Mouse (Mus musculus): ENCODE measurements around the gene Usp36. TPM values are rescaled to one million over a fixed set of nuclear protein-coding genes. Genes with fewer than 3 reads are reported as not detected.

Usp36 gene
- polyA plus RNA-seq, 1 experiment from 2014 or later = 20.8 TPM

DNA sequence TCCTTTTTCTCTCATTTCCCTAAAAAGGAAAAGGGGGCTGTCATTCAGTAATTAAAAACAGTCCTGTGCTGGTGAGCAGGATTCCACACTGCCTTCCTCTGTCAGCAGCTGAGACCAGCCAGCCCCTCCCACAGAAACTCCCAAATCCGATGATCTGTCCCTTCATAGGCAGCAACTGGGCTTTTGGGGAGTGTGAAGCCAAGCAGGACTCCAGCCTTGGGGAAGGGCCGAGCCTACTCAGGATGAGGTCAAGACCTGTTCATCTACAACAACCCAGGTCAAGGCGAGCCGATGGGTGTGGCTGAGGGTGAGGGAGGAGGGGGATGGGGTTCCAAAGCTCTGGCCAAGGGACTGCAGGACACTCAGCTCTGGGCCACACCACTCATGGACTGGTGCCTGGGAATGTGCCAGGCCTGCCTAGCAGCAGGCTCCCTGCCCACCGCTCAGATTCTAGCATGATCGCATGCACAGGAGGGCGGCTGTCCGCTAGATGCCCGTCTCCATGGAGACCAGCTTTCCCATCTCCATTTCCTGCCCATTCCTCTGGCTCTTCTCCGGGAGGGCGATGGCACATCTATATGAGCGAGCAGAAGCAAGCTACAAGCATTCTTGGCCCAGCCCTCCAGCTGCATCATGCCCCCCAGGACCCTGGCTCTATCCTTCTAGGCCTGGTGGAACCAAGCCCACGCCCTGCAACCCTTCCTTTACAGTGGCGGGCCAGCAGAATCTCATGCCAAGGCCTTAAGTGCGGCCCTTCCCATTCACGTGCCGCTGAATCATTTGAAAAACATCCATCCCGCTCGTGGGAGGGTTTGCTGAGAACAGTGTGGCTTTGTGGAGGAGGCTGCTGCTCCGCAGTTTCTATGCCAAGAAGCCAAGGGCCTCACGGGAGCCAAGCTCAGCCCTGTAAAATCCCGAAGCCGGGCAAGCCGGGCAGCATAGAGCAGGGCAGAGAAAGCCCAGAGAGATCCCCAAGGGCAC lies 37.2 kb upstream of the Usp36 start:
- WGBS = 79% methylated on average over 24 of the region's 24 CpGs
- H3K36me3 ChIP-seq (ENCODE audit: control insufficient read depth, insufficient read depth, low read length) = no peaks in the 10 kb centered on the region; the same call in 1 of the 2 replicates
- no peak for ATAC-seq (replicated peaks; ENCODE audit: low FRiP score)
- DNase-seq (ENCODE audit: low spot score) = no peak
- peaks cover 3% of the 10 kb centered on the region for H3K4me1 ChIP-seq (replicated peaks; ENCODE audit: control insufficient read depth, insufficient read depth, low read length)
- no peak overlapping the region for H3K27ac ChIP-seq (ENCODE audit: low read depth, low read length)
- H3K4me3 ChIP-seq (ENCODE audit: low read depth, low read length) = no peak overlapping the region
- H3K27me3 ChIP-seq (replicated peaks; ENCODE audit: control insufficient read depth, insufficient read depth, low read length) = no peaks in the 10 kb centered on the region
- no peaks in the 10 kb centered on the region for H3K9me3 ChIP-seq (ENCODE audit: control insufficient read depth, low read length)
- H3K9ac ChIP-seq (ENCODE audit: low read depth, low read length) = no peak overlapping the region
- no peak overlapping the region for H3K4me2 ChIP-seq

DNA sequence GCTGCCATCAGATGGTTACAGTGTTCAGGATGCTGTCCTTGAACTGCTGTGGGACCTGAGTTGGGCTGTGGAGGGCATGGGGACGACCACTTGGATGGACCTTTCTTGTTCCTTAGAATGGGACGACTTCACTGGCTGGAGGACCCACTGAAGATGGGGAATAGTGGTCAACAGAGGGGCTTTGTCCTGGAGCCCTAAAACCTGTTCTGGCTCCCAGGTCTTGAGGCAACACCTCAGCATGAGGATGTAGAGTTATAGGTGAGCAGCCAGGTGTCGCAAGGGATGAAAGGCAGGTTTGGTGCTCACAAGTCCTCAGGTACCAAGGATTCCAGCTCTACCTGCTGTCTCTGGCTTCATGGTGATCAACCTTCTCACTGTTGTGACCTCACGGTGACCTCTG lies 36.4 kb upstream of the Usp36 start:
- no peak overlapping the region for H3K4me3 ChIP-seq (ENCODE audit: low read depth, low read length)
- H3K4me1 ChIP-seq (replicated peaks; ENCODE audit: control insufficient read depth, insufficient read depth, low read length) = peaks cover 3% of the 10 kb centered on the region
- no peaks in the 10 kb centered on the region for H3K9me3 ChIP-seq (ENCODE audit: control insufficient read depth, low read length)
- H3K36me3 ChIP-seq (ENCODE audit: control insufficient read depth, insufficient read depth, low read length) = no peaks in the 10 kb centered on the region; the same call in 1 of the 2 replicates
- H3K27ac ChIP-seq (ENCODE audit: low read depth, low read length) = no peak overlapping the region
- no peak overlapping the region for H3K4me2 ChIP-seq
- 82% methylated on average over 4 of the region's 4 CpGs for WGBS
- DNase-seq (ENCODE audit: low spot score) (no peak), ATAC-seq (replicated peaks; ENCODE audit: low FRiP score) (no peak)
- no peak overlapping the region for H3K9ac ChIP-seq (ENCODE audit: low read depth, low read length)
- no peaks in the 10 kb centered on the region for H3K27me3 ChIP-seq (replicated peaks; ENCODE audit: control insufficient read depth, insufficient read depth, low read length)

DNA sequence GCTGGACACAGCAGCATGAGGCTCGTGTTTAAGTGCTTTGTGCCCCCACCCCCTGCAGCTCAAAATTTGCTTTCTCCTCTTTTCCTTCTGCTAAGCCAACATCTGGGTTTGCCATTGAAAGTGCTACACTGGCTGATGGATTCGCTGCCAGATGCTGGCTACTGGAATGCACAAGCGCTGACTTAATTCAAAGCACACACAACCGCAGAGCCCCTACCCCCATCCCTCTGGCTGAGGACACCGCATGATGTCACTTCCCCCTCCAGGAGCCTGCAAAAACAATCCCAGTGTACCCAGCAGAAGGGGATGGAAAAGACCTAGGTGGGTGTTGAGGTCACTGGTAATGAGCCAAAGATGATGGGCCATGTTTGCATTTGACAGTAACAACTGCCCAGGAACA lies 34.5 kb upstream of the Usp36 start:
- 41% methylated on average over 5 of the region's 5 CpGs for WGBS
- ATAC-seq (replicated peaks; ENCODE audit: low FRiP score) = no peak
- no peaks in the 10 kb centered on the region for H3K27me3 ChIP-seq (replicated peaks; ENCODE audit: control insufficient read depth, insufficient read depth, low read length)
- H3K27ac ChIP-seq (ENCODE audit: low read depth, low read length) = no peak overlapping the region
- H3K4me2 ChIP-seq = no peak overlapping the region
- H3K4me1 ChIP-seq (replicated peaks; ENCODE audit: control insufficient read depth, insufficient read depth, low read length) = peaks cover 3% of the 10 kb centered on the region
- H3K9ac ChIP-seq (ENCODE audit: low read depth, low read length) = no peak overlapping the region
- no peak for DNase-seq (ENCODE audit: low spot score)
- no peaks in the 10 kb centered on the region for H3K9me3 ChIP-seq (ENCODE audit: control insufficient read depth, low read length)
- H3K4me3 ChIP-seq (ENCODE audit: low read depth, low read length) = no peak overlapping the region
- 0 out of 2 replicates have a peak, but pooled peaks cover 2% of the 10 kb centered on the region for H3K36me3 ChIP-seq (ENCODE audit: control insufficient read depth, insufficient read depth, low read length)

DNA sequence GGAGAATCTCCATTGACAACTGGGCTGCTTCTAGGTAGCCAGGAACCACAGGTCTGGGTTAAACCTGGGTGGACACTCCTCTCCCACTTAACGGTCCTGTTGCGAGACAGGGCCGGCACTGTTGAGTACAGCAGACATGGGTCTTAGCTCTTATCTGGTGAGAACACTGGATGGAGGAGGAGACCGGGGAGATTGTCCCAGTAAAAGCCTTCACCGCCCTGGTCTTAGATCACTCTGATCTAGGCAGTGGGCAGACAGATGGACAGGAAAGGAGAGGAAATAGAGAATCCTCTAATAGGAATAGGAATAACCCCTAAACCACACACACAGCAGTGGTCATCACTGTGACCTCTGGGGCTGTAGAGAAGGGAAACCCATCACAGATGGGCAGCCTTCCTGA lies 33.9 kb upstream of the Usp36 start:
- Histone ChIP-seq H3K4me1 (replicated peaks; ENCODE audit: control insufficient read depth, insufficient read depth, low read length) (peaks cover 3% of the 10 kb centered on the region), H3K27ac (ENCODE audit: low read depth, low read length) (no peak overlapping the region), H3K9me3 (ENCODE audit: control insufficient read depth, low read length) (no peaks in the 10 kb centered on the region), H3K4me3 (ENCODE audit: low read depth, low read length) (no peak overlapping the region), H3K4me2 (no peak overlapping the region), H3K9ac (ENCODE audit: low read depth, low read length) (no peak overlapping the region), H3K27me3 (replicated peaks; ENCODE audit: control insufficient read depth, insufficient read depth, low read length) (no peaks in the 10 kb centered on the region), H3K36me3 (ENCODE audit: control insufficient read depth, insufficient read depth, low read length) (0 out of 2 replicates have a peak, but pooled peaks cover 2% of the 10 kb centered on the region)
- ATAC-seq (replicated peaks; ENCODE audit: low FRiP score) (no peak), DNase-seq (ENCODE audit: low spot score) (no peak)
- 26% methylated on average over 5 of the region's 5 CpGs for WGBS

DNA sequence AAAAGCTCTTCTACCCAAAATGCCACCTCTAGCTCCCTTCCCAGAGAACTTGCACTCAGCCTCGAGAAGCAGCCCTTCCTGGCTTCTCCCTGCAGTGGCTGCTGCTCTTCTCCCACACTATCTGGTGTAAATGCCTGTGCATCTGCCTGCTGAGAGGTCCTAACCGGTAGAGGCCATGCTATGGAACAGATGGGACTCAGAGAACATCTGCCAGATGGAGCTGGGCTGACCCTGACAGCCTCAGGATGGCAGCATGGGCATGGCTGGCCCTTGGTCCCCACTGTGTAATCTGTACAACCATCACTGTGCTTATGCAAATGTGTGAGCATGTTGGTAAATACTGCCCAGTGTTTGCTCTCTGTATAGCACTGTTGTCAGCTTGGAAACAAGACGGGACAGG lies 32.6 kb upstream of the Usp36 start:
- WGBS = 51% methylated on average over 3 of the region's 3 CpGs

DNA sequence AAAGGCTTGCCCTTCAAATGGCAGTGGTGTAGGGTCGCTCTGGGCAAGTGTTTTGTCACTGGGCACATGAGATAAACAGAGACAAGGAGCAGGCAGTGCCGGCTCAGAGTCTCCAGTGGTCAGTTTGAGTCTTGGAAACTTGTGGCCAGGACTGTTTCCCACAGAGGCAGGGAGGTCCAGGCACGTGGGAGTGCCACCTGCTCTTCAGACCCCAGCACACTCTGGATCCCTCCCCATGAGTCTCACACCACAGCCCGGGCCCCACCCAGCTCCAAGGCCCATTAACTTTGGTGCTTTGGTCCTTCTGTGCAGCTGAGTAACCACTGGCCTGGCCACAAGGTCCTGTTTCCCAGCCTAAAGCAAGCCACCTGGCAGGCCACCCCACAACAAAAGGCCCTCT lies 31.9 kb upstream of the Usp36 start:
- H3K4me3 ChIP-seq (ENCODE audit: low read depth, low read length) = no peak overlapping the region
- DNase-seq (ENCODE audit: low spot score) (no peak), ATAC-seq (replicated peaks; ENCODE audit: low FRiP score) (no peak)
- H3K4me1 ChIP-seq (replicated peaks; ENCODE audit: control insufficient read depth, insufficient read depth, low read length) = no peaks in the 10 kb centered on the region; the same call in none of the 2 replicates
- H3K9me3 ChIP-seq (ENCODE audit: control insufficient read depth, low read length) = no peaks in the 10 kb centered on the region
- no peak overlapping the region for H3K4me2 ChIP-seq
- H3K27ac ChIP-seq (ENCODE audit: low read depth, low read length) = no peak overlapping the region
- H3K27me3 ChIP-seq (replicated peaks; ENCODE audit: control insufficient read depth, insufficient read depth, low read length) = no peaks in the 10 kb centered on the region
- WGBS = 68% methylated on average over 4 of the region's 4 CpGs
- H3K9ac ChIP-seq (ENCODE audit: low read depth, low read length) = no peak overlapping the region
- H3K36me3 ChIP-seq (ENCODE audit: control insufficient read depth, insufficient read depth, low read length) = 0 out of 2 replicates have a peak, but pooled peaks cover 2% of the 10 kb centered on the region

More for the DNA sequence above, 32.6 kb upstream of the Usp36 start:
- Histone ChIP-seq H3K9ac (ENCODE audit: low read depth, low read length) (no peak overlapping the region), H3K36me3 (ENCODE audit: control insufficient read depth, insufficient read depth, low read length) (0 out of 2 replicates have a peak, but pooled peaks cover 2% of the 10 kb centered on the region), H3K27ac (ENCODE audit: low read depth, low read length) (no peak overlapping the region), H3K4me2 (no peak overlapping the region), H3K9me3 (ENCODE audit: control insufficient read depth, low read length) (no peaks in the 10 kb centered on the region), H3K4me1 (replicated peaks; ENCODE audit: control insufficient read depth, insufficient read depth, low read length) (peaks cover 3% of the 10 kb centered on the region), H3K4me3 (ENCODE audit: low read depth, low read length) (no peak overlapping the region), H3K27me3 (replicated peaks; ENCODE audit: control insufficient read depth, insufficient read depth, low read length) (no peaks in the 10 kb centered on the region)
- DNase-seq (ENCODE audit: low spot score) (no peak), ATAC-seq (replicated peaks; ENCODE audit: low FRiP score) (no peak)

DNA sequence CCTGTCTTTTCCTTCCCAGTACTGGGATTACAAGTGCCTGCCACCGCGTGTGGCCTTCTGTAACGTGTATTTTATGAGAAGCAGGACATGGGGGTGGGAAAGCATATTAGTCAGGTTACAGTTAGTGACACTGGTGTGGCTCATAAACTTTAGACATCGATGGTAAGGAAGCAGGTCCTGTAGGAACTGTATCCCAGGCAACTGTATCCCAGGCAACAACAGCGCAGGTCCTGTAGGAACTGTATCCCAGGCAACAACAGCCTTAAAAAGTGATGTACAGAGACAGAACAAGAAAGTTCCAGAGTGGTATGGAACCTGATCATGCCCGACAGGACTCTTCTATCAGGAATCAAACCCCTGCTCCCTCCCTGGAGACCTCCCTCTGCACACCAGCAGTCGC lies 31.5 kb upstream of the Usp36 start:
- DNase-seq (ENCODE audit: low spot score) = no peak
- H3K36me3 ChIP-seq (ENCODE audit: control insufficient read depth, insufficient read depth, low read length) = 0 out of 2 replicates have a peak, but pooled peaks cover 2% of the 10 kb centered on the region
- H3K4me1 ChIP-seq (replicated peaks; ENCODE audit: control insufficient read depth, insufficient read depth, low read length) = no peaks in the 10 kb centered on the region; the same call in none of the 2 replicates
- 82% methylated on average over 7 of the region's 7 CpGs for WGBS
- no peak overlapping the region for H3K4me2 ChIP-seq
- H3K27me3 ChIP-seq (replicated peaks; ENCODE audit: control insufficient read depth, insufficient read depth, low read length) = no peaks in the 10 kb centered on the region
- no peak overlapping the region for H3K4me3 ChIP-seq (ENCODE audit: low read depth, low read length)
- ATAC-seq (replicated peaks; ENCODE audit: low FRiP score) = no peak
- H3K9ac ChIP-seq (ENCODE audit: low read depth, low read length) = no peak overlapping the region
- H3K27ac ChIP-seq (ENCODE audit: low read depth, low read length) = no peak overlapping the region
- no peaks in the 10 kb centered on the region for H3K9me3 ChIP-seq (ENCODE audit: control insufficient read depth, low read length)

DNA sequence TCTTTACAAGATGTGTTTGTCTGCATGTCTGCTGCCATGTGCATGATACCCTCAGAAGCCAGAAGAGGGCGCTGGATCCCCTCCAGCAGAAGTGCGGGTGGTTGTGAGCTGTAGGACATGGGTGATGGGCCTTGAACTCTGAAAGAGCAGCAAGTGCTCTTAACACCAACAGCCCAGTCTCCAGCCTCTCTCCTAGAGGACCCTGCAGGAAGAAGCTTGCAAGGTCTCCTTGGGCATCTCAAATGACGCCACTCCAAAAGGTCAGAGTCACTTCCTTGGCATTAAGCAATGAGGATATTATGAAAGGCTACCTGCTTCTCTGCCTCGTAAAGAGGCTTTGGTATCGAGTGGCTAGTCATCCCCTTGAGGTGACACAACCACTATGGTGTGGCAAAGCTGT lies 28.6 kb upstream of the Usp36 start:
- 52% methylated on average over 5 of the region's 5 CpGs for WGBS
- Histone ChIP-seq H3K36me3 (ENCODE audit: control insufficient read depth, insufficient read depth, low read length) (0 out of 2 replicates have a peak, but pooled peaks cover 2% of the 10 kb centered on the region), H3K9ac (ENCODE audit: low read depth, low read length) (no peak overlapping the region), H3K4me1 (replicated peaks; ENCODE audit: control insufficient read depth, insufficient read depth, low read length) (no peaks in the 10 kb centered on the region), H3K4me3 (ENCODE audit: low read depth, low read length) (no peak overlapping the region), H3K9me3 (ENCODE audit: control insufficient read depth, low read length) (no peaks in the 10 kb centered on the region), H3K4me2 (no peak overlapping the region), H3K27ac (ENCODE audit: low read depth, low read length) (no peak overlapping the region), H3K27me3 (replicated peaks; ENCODE audit: control insufficient read depth, insufficient read depth, low read length) (no peaks in the 10 kb centered on the region)
- no peak for ATAC-seq (replicated peaks; ENCODE audit: low FRiP score)
- DNase-seq (ENCODE audit: low spot score) = no peak

All from liver, embryonic 11.5 days (tissue).